Mouse (Mus musculus) ES-E14 (cell line): ENCODE measurements around the gene Pim2. TPM values are rescaled to one million over a fixed set of nuclear protein-coding genes. Genes with fewer than 3 reads are reported as not detected.

ENCODE experiments used
- DNase-seq: peaks from one replicate; pipeline ENCODE4 v3.0.0-alpha.2; 2013; ENCODE audit warnings: low read depth, low spot score
- H3K27ac ChIP-seq: 2 replicates; pipeline ENCODE4 v1.5.1; 2012; ENCODE audit warnings: low read depth, mild to moderate bottlenecking, low read length, moderate library complexity, mixed read lengths; ENCODE audit not compliant: poor library complexity, insufficient read depth, severe bottlenecking
- H3K36me3 ChIP-seq: 2 replicates; pipeline ENCODE4 v1.6.1; 2012; ENCODE audit warnings: mild to moderate bottlenecking, low read length, moderate library complexity, mixed read lengths; ENCODE audit not compliant: control insufficient read depth, poor library complexity, insufficient read depth, severe bottlenecking
- H3K4me1 ChIP-seq, 2 experiments: fragments of 150-350 bp in 1 of 2; sonication (generic) in 1 of 2; 2 replicates each; pipeline ENCODE4 v1.6.1; 2012; ENCODE audit warnings: low read length in 2 of 2, mild to moderate bottlenecking in 1 of 2, mixed read lengths in 1 of 2; ENCODE audit not compliant: control insufficient read depth in 2 of 2, insufficient read depth in 2 of 2, poor library complexity in 1 of 2
- H3K4me3 ChIP-seq, 2 experiments: fragments of 150-350 bp in 1 of 2; sonication (generic) in 1 of 2; 2 replicates each; pipeline ENCODE4 v1.5.1; 2012; ENCODE audit warnings: low read length in 2 of 2, low read depth in 1 of 2, mild to moderate bottlenecking in 1 of 2, mixed read lengths in 1 of 2; ENCODE audit not compliant: insufficient read depth in 1 of 2, poor library complexity in 1 of 2, severe bottlenecking in 1 of 2
- H3K9ac ChIP-seq: 2 replicates; pipeline ENCODE4 v1.6.1; 2012; ENCODE audit warnings: low read depth, mild to moderate bottlenecking, low read length, mixed read lengths; ENCODE audit not compliant: poor library complexity, insufficient read depth, severe bottlenecking
- H3K9me3 ChIP-seq: fragments of 150-350 bp; sonication (generic); 2 replicates; pipeline ENCODE4 v1.6.1; 2012; ENCODE audit warnings: low read depth, mild to moderate bottlenecking, low read length; ENCODE audit not compliant: control insufficient read depth, insufficient read depth
- CHD2 ChIP-seq: IDR thresholded peaks from 2 replicates; pipeline ENCODE4 v1.6.1; 2014; ENCODE audit warnings: mild to moderate bottlenecking, low read depth, low read length, inconsistent platforms
- HCFC1 ChIP-seq: IDR thresholded peaks from 2 replicates; pipeline ENCODE4 v1.6.1; 2012; ENCODE audit warnings: low read length, inconsistent platforms, borderline replicate concordance; ENCODE audit not compliant: insufficient read depth
- MAFK ChIP-seq: IDR thresholded peaks from 2 replicates; pipeline ENCODE4 v1.6.1; 2014; ENCODE audit warnings: mild to moderate bottlenecking, low read depth, low read length, inconsistent platforms; ENCODE audit not compliant: insufficient read depth
- ZC3H11A ChIP-seq: IDR thresholded peaks from 2 replicates; pipeline ENCODE4 v1.6.1; 2012; ENCODE audit warnings: low read depth, mild to moderate bottlenecking, inconsistent platforms, low read length, borderline replicate concordance
- ZNF384 ChIP-seq: IDR thresholded peaks from 2 replicates; pipeline ENCODE4 v1.6.1; 2012; ENCODE audit warnings: low read depth, low read length, inconsistent platforms
- in situ Hi-C, 2 experiments: fragments of 600-800 bp; cut with MboI; formaldehyde crosslinking; loops; one replicate each; pipeline ENCODE4 v1.15.1; 2025; ENCODE audit warnings: low sequenced_read_pairs in 2 of 2, inconsistent platforms in 1 of 2; ENCODE audit not compliant: unreplicated experiment in 2 of 2
- total RNA-seq: library from RNA; depleted of rRNA; stranded (reverse); fragments of 300-350 nt; gene quantifications from 2 replicates; pipeline ENCODE4 v1.2.3, GENCODE M21; 2012

Pim2 gene
- total RNA-seq, 1 experiment, result 20.8 TPM

DNA sequence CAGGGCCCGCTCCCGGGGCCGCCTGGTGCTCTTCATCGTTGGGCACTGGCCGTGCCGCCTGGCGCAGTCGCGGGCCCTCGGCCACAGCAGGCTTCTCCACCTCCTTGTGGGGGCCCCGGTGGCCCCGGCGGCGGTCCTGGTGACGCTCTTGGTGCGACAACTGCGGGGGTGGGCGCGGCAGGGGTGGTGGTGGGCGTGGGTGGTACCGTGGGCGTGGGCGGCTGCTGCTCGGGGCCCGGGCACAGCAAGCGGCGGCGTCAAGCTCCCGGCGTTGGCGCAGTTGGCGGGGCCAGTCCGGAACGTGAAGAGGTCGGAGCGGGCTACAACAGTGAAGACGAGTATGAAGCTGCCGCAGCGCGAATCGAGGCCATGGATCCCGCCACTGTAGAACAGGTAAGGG lies 35.7 kb upstream of the Pim2 start:
- peak overlapping the region; percentile 97 for H3K9ac ChIP-seq
- in situ Hi-C loops, result no loop called here
- no peaks in the 10 kb centered on the region; a peak in 1 of 4 replicates for H3K4me1 ChIP-seq
- peak overlapping the region; percentile 89 to 91 for H3K4me3 ChIP-seq
- peak overlapping the region; percentile 74 for H3K27ac ChIP-seq
- peaks cover 4% of the 10 kb centered on the region; the same call in 1 of the 2 replicates for H3K36me3 ChIP-seq
- TF ChIP-seq ZNF384, result no peak
- TF ChIP-seq ZC3H11A, result no peak
- TF ChIP-seq HCFC1, result no peak
- TF ChIP-seq MAFK, result no peak
- TF ChIP-seq CHD2, result no peak
- DNase-seq, result no peak
- H3K9me3 ChIP-seq, result no peaks in the 10 kb centered on the region

DNA sequence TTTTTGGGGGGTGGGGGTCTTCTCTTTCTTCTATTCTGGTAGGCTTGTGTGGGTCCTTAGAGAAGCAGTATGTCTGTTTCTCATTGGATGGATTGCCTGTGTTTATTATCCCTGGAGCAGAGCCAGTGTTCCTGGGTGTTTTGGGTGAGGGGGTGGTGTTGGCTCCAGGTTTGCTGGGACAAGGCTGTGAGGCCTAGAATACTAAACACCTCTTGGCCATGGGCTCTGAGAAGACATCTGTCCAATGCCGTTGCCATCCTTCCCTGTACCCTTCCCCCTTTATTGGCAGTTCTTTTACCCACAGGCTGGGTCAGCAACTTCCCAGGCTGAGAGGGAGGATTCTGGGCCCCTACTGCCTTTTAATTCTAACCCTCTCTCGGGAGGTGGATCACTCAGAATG lies 30.2 kb upstream of the Pim2 start:
- Histone ChIP-seq H3K9ac (no peak overlapping the region), H3K4me1 (no peaks in the 10 kb centered on the region), H3K4me3 (no peak overlapping the region), H3K9me3 (no peaks in the 10 kb centered on the region), H3K27ac (no peak overlapping the region), H3K36me3 (peaks cover 4% of the 10 kb centered on the region; the same call in 1 of the 2 replicates)
- no peak for DNase-seq
- in situ Hi-C loops, result no loop called here
- TF ChIP-seq MAFK, result no peak
- TF ChIP-seq ZNF384, result no peak
- TF ChIP-seq ZC3H11A, result no peak
- TF ChIP-seq HCFC1, result no peak
- TF ChIP-seq CHD2, result no peak

DNA sequence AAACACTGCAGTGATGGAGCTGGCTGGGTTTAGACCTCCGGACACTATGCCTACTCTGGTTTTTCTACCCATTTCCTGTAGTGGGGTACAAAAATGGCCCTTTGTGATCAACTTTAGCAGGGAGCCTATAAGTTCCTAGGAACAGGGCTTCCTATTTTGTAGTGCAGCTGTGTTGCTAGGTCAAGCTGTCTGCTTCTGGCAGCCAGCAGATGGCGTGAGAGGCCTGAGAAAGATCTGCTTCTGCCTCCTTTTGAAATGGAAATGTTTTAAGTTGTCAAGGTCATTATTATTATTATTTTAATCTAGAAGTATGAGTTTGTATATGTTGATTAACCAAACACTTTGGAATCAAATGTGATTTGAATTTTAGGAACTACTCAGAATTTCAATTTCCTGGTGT lies 23.5 kb upstream of the Pim2 start:
- peak; percentile 15 for DNase-seq
- TF ChIP-seq ZNF384 (no peak), HCFC1 (no peak), CHD2 (no peak), MAFK (no peak), ZC3H11A (no peak)
- H3K27ac ChIP-seq, result no peak overlapping the region
- no peaks in the 10 kb centered on the region for H3K4me1 ChIP-seq
- H3K9ac ChIP-seq, result no peak overlapping the region
- H3K4me3 ChIP-seq, result no peak overlapping the region
- in situ Hi-C loops, result no loop called here
- H3K9me3 ChIP-seq, result no peaks in the 10 kb centered on the region
- H3K36me3 ChIP-seq, result peaks cover 3% of the 10 kb centered on the region

DNA sequence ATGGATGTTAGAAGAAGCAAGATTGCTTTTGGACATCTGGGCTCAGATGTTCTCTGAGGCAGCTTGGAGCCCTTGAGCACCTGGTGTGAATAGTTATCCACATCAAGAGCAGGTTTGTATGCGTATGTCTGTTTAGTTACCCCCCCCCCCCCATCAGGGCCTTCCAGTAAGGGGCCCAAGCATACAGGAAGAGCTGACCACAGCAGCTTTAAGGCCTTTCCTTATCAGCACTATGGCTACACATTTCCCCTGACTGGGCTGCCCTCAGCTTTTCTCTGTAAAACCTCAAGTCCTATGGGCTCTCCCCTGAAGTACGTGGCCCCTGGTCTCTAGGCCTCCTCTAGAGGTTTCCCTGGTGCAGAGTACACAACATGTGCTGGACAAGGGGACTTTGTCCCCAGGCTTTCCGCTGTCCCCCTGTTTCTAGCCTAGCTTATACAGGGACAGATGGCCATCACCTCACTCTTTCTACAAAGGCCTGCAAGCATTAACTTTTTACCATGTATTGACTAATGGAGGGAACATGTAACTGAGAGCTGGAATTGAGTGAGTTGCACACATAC lies 18.8 kb upstream of the Pim2 start:
- no peaks in the 10 kb centered on the region for H3K9me3 ChIP-seq
- DNase-seq, result no peak
- in situ Hi-C loops, result no loop called here
- no peaks in the 10 kb centered on the region; the same call in 1 of the 2 replicates for H3K36me3 ChIP-seq
- TF ChIP-seq CHD2 (no peak), ZNF384 (no peak), ZC3H11A (no peak), MAFK (no peak), HCFC1 (no peak)
- no peak overlapping the region for H3K4me3 ChIP-seq
- no peak overlapping the region for H3K9ac ChIP-seq
- no peak overlapping the region for H3K27ac ChIP-seq
- no peaks in the 10 kb centered on the region for H3K4me1 ChIP-seq
